Mouse (Mus musculus): Measurements from ENCODE around the gene Lbhd1. TPM values are rescaled to one million over a fixed set of nuclear protein-coding genes. Genes with fewer than 3 reads are reported as not detected.
"Not testable (repeated sequence)": the region's sequence is repeated elsewhere in the genome, so short reads cannot be mapped to it uniquely, and the experiment has no call there.

The Lbhd1 gene
- 10 to 100 TPM in 3 of 4 experiments, 1 to 10 TPM in 1; 9.6 to 22.4 (median 14.5) TPM for total RNA-seq (2022)

DNA sequence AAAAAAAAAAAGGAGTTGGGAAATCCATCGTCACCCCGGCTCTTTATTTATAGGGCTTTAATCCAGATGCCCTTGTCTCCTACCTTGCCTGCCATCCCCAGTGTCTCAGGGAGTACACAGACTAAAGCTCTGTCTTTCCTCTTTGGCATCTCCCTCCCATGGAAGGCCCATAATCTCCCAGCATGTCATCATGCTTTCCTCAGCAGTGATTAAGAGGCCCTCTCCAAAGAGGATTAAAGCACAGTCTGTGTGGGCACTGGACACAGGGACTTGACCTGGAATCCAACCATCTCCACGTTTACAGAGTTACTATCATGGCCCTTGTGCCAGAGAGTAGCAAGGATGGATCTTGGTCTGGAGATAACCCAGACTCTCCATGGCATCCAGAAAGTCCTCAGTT lies at the start of gene Lbhd1, which contains the start of gene Gm49403:
Gene Lbhd1 (plus strand): TSS at position 117 of the 400 bp plus-strand sequence.
Gene Gm49403 (plus strand): TSS at position 315 of the 400 bp plus-strand sequence.
- DNase-seq, result no peak

GRCm38 (mm10) chr19:8836327-8836726 lies 47.2 kb upstream of the Lbhd1 start:
- DNase-seq, result not testable (repeated sequence)

DNA sequence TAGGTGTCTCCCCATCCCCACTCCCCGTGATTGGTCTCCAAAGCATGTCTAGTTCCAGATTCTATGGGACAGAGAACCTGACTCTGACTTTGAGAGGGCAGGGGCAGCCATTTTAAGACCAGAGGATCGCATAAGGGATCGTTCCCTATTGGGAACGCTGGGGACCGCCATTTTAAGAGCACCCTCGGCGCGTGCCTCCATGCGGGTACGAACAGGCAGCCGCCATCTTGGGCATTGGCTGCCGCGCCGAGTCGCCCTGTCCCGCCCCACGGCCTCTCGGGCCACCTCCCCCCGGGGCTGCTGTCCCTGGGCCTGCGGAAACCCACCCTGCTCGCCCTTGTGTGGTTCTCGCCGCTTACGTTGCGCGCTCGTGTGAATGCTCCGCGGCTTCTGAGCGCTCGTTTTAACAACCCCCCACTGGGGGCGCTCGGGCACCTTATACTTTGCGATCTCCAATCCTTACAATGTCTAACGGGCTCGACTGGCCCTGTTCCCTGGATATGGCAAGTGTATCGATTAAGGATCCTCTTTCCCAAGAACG lies 46.2 kb upstream of the Lbhd1 start, which contains the start of gene Bscl2:
Gene Bscl2 (plus strand): TSS at position 217 of the 541 bp plus-strand sequence.
- peak; percentile 68 for DNase-seq

- DNase-seq, result no peak
These were observed 45.3 kb upstream of the Lbhd1 start for GRCm38 (mm10) chr19:8838041-8838730.

- no peak for DNase-seq
These were observed 44.2 kb upstream of the Lbhd1 start, which contains the start of gene Gng3 for GRCm38 (mm10) chr19:8839103-8839907. TSS of gene Gng3 (minus strand) at chr19:8839194.

DNA sequence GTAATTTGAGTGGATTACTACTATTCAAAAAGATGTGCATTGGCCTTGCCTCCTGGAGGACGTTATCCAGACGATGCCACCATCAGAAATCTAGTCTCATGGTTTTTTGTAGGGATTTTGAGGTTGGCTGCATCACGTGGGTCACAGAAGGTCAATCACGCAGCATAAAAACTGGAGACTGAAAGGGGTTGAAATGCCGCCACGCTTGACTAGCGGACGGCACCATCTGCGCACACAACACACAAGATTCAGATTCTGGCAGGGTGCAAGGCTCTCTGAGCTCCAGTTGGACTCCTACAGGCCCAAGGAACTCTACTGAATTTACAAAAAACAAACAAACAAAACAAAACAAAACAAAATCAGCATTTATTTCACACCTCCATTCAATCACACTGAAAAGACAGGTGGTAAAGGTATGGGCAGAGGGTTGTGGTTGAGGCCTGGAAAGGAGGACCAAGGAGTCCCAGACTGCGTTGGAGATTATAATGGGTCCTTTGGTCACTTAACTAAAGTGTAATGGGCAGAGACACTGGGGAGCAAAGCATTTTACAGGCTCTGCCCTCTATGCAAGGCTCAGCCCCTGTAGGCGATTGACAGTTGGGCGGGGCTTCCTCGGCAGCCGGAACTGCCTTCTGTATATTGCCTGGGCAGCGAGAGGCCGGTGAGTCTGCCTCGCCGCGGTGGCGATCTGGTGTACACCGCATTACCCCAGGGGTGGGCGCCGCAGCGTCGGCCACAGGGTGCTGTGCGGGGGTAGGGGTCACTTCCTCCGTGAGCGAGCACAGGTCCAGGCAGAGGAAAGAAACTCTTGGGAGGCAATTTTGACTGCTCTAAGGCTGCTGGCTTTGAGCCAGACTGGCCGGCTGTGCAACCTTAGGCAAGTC lies 43.4 kb upstream of the Lbhd1 start:
- DNase-seq, result peak; percentile 79

DNA sequence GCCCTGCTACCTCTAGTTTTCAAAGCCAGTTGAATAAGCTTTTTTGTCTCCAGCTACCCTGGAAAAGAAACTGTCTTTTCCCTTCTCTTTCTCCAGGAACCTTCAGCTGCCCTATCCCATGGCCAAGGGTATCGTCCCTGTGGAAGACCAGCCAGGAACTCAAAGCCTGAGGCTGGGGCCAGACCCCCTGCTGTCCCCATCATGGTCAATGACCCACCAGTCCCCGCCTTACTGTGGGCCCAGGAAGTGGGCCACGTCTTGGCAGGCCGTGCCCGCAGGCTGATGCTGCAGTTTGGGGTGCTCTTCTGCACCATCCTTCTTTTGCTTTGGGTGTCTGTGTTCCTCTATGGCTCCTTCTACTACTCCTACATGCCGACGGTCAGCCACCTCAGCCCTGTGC lies 42.5 kb upstream of the Lbhd1 start:
- DNase-seq, result no peak

DNA sequence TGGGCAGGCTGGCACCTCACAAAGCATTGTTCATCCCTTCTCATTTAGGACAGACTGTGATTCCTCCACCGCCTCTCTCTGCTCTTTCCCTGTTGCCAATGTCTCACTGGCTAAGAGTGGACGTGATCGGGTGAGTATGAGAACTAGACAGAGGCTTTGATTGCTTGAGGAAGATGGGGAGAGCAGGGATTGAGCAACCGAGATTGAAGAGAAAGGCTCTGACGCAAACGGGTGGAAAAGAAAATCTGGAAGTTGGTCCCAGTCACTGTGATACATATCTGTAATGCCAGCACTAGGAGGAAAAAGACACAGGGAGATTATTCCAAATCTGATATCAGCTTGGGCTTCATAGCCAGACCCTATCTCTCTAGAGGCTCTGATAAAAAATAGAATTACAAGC lies 40.6 kb upstream of the Lbhd1 start:
- no peak for DNase-seq

DNA sequence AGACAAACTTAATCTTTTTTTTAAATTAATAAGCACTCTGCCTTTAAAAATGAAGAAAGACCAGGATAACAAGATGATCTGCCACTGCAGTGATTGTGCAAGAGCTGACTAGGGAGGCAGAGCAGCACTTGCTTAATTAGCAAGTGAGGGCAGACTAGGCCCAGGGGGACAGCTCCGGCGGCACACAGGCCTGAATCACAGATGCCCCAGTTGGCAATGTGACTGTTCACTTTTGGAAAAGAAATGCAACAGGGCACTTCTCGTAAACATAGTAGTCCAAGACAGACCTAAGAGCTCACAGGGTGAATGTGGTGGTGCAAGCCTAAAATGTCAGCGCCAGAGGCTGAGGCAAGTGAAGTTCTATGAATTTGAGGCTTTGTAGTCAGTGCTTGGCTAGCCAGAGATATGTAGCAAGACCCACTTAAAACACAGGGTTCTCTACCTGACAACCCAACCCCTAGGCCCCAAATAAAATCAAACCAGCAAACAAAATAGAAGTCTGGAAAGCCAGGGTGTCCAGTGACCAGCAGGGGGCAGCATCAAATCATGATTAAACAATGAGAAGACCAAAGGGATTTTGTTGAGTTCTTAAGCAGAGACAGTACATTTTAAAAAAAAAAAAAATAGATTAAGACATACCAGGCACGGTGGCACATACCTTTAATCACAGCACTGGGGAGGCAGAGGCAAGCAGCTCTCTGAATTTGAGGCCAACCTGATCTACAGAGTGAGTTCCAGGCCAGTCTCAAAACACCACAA lies 39.0 kb upstream of the Lbhd1 start:
- DNase-seq, result peak; percentile 67

DNA sequence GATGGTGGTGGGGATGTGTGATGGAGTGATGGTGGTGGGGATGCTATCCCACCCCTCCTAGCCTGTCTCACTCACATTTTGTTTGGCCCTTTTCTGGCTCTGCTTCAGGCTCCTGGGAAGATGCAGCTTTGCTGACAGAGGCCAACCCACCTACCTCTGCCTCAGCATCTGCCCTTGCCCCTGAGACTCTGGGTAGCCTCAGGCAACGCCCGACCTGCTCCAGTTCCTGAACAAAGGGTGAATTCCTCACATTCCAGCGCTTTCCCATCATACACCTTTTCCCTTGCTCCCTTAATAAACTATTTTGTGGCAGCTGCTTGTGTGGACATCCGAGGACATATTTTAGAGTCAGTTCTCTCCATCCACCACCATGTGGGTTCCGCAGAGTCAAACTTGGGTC lies 35.2 kb upstream of the Lbhd1 start:
- no peak for DNase-seq

GRCm38 (mm10) chr19:8850402-8850901 lies 33.1 kb upstream of the Lbhd1 start, which contains the start of gene Lrrn4cl:
TSS of gene Lrrn4cl (plus strand) at chr19:8850768.
- no peak for DNase-seq

DNA sequence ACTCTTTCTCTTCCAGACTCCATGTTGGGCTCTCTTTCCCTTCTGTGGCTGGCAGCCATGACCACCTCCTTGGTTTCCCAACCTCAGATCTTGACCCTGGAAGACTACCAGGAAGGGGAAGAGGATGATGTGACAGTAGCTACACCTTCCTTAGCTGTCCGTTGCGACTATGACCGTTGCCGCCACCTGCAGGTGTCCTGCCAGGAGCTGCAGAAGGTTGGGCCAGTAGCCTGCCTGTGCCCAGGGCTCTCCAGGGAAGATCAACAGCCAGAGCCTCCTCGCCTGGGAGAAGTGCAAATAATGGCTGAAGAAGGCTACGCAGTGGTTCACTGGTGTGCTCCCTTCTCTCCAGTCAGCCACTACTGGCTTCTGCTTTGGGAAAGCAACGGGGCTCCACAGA lies 31.9 kb upstream of the Lbhd1 start:
- DNase-seq, result no peak

GRCm38 (mm10) chr19:8852236-8852928 lies 31.1 kb upstream of the Lbhd1 start:
- no peak for DNase-seq

- no peak for DNase-seq
These were observed 30.4 kb upstream of the Lbhd1 start for GRCm38 (mm10) chr19:8853117-8853516.

DNA sequence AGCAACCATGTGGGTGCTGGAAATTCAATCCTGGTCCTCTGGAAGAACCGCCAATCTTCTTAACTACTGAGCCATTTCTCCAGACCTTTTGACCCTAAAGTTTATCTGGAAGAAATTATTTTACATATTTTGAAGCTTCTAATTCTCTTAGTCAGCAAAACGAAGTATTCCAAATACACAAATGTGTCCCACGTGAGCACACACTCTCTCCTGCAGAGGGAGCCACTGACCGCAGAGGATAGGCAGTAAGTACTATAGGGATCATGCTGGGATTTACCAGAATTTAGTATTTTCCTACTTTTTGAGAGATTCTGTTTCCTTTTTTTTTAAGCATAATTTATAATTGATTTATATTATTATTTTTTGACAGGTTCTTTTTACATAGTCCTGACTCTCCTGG lies 25.8 kb upstream of the Lbhd1 start:
- DNase-seq, result no peak

GRCm38 (mm10) chr19:8859018-8859417 lies 24.5 kb upstream of the Lbhd1 start:
- DNase-seq, result no peak

DNA sequence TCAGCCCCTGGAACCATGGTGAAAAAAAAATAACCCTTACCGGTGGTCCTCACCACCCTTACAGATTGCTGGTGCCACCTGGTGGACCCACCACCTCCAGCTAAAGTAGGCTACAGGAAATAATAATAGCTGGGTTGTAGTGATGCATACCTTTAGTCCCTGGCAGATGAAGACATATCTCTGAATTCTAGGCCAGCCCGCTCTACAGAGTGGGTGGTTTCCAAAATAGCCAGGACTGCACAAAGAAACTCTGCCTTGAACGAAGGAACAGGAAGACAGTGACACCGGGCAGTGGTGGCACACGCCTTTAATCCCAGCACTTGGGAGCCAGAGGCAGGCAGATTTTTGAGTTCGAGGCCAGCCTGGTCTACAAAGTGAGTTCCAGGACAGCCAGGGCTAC lies 19.3 kb upstream of the Lbhd1 start:
- no peak for DNase-seq

DNA sequence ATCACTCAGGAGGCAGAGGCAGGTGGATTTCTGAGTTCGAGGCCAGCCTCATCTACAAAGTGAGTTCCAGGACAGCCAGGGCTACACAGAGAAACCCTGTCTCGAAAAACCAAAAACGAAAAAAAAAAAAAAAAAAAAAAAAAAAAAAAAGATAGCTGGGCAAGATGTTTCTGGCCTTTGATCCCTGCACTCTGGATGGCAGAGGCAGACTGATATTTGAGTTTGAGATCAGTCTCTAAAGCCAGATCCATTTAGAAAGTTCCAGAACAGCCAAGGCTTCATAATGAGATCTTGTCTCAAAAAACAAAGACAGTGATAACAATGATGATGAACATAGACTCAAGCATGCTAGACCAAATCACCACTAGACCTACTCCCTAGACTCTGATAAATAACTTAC lies 13.2 kb upstream of the Lbhd1 start:
- not testable (repeated sequence) for DNase-seq

DNA sequence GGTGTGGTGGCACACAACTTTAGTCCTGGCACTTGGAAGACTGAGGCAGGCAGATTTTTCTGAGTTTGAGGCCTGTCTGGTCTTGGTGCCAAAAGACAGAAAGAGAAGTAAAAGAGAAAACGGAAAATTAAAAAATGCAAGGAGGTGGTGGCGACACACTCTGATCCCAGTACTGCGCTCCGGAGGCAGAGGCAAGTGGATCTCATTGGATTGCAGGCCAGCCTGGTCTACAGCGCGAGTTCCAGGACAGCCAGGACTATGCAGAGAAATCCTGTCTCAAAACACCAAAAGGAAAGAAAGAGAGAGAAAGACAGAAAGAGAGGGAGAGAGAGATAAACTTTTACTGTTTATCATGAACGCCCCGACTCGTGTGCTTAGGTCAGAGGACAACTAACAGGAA lies 12.7 kb upstream of the Lbhd1 start:
- DNase-seq, result no peak

All from adrenal gland, adult 8-10 months (tissue).